Mouse (Mus musculus): ENCODE measurements around the gene Gng8. TPM values are rescaled to one million over a fixed set of nuclear protein-coding genes. Genes with fewer than 3 reads are reported as not detected.

The Gng8 gene
- total and polyA plus RNA-seq, 3 experiments, result 0.39 to 2.2 TPM; not detected in 1

DNA sequence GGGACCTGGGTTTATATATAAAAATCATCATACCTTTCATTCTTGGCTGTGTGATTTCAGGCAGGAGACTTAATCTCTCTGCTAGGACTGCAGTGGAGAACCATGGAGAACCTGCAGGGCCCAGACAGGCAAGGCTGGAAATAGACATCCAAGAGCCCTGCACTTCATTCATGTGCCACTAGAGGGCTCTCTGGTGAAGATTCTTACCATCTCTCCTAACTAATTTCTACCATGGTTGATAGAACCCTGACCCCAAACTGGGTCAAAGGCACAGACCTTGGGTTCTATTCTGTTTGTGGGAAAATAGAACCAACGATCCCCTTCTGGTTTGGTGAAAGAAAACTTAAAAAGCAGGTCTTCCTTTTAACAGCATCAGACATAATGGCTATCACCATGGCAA, 39.3 kb downstream of the Gng8 start:
- Histone ChIP-seq H3K9me3 (replicated peaks; ENCODE audit: insufficient read depth, low read length) (no peaks in the 10 kb centered on the region), H3K9ac (ENCODE audit: control insufficient read depth, low read depth, low read length, poor library complexity, severe bottlenecking) (no peak overlapping the region), H3K27me3 (ENCODE audit: control insufficient read depth in 1 of 2, insufficient read depth in 2 of 2, low read length in 2 of 2) (no peaks in the 10 kb centered on the region), H3K4me1 (ENCODE audit: control insufficient read depth in 1 of 2, insufficient read depth in 2 of 2, low read length in 2 of 2) (no peaks in the 10 kb centered on the region; a peak in 1 of 4 replicates), H3K4me3 (ENCODE audit: control insufficient read depth in 1 of 2, insufficient read depth in 1 of 2, low read depth in 2 of 2, low read length in 2 of 2) (no peak overlapping the region), H3K27ac (ENCODE audit: control insufficient read depth, low read depth, low read length) (no peak overlapping the region), H3K36me3 (ENCODE audit: control insufficient read depth in 1 of 2, insufficient read depth in 2 of 2, low read length in 2 of 2) (no peaks in the 10 kb centered on the region), H3K79me2 (ENCODE audit: control insufficient read depth, insufficient read depth, low read length, poor library complexity) (no peaks in the 10 kb centered on the region)
- DNase-seq (ENCODE audit: low read depth, low spot score), result peak; percentile 79
- TF ChIP-seq CTCF (IDR thresholded peaks at IDR 0.05 in 2 of 3, conservative IDR thresholded peaks at IDR 0.05 in 1 of 3; ENCODE audit: control insufficient read depth in 1 of 3, insufficient read depth in 1 of 3, low read depth in 2 of 3, low read length in 3 of 3, poor library complexity in 1 of 3, severe bottlenecking in 1 of 3) (peak; percentile 56 to 88 (median 76)), RAD21 (IDR thresholded peaks at IDR 0.05; ENCODE audit: low read depth, low read length) (peak; percentile 26), SMC3 (IDR thresholded peaks at IDR 0.05; ENCODE audit: low read depth, low read length) (peak; percentile 56), NRF1 (IDR thresholded peaks at IDR 0.05; ENCODE audit: insufficient read depth, low read depth, low read length, poor library complexity, severe bottlenecking) (no peak)

DNA sequence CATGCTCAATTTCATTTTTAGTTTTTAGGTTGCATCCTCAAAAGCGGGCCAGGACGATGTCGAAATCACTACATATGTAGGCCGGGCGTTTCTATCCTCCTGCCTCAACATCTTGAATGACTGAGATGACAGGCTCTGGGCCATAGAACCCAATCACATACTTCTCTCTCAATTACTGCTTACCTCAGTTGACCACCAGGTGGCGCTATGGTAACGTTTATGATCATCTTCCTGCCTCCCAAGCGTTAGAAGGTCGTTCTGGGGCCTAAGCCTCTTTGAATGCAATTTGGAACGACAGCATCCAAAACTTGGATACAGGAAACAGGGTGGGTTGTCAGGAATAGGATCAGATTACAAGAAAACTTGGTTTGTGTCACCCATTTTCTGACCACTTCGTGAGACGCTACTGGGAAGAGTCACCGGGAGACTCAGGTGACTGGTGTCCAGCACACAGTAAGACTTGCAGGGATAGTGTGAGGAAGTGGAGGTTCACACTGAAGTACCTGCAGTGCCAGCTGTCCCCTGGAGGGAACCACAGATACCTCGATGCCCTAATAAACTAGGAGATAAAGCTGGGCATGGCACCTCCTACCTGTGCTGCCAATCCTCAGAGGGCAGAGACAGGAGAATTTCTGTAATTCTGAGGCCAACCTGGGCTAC, 40.5 kb downstream of the Gng8 start:
- TF ChIP-seq CTCF (IDR thresholded peaks at IDR 0.05 in 2 of 3, conservative IDR thresholded peaks at IDR 0.05 in 1 of 3; ENCODE audit: control insufficient read depth in 1 of 3, insufficient read depth in 1 of 3, low read depth in 2 of 3, low read length in 3 of 3, poor library complexity in 1 of 3, severe bottlenecking in 1 of 3) (peak; percentile 70 to 98 (median 77)), RAD21 (IDR thresholded peaks at IDR 0.05; ENCODE audit: low read depth, low read length) (peak; percentile 93), ZC3H11A (IDR thresholded peaks at IDR 0.05; ENCODE audit: low read depth, low read length) (peak; percentile 87), SIN3A (IDR thresholded peaks at IDR 0.05; ENCODE audit: low read length) (peak; percentile 56; the same call in 1 of the 2 replicates), JUND (IDR thresholded peaks at IDR 0.05; ENCODE audit: low read depth, low read length) (no peak), CHD2 (IDR thresholded peaks at IDR 0.05; ENCODE audit: low read length) (no peak), SMC3 (IDR thresholded peaks at IDR 0.05; ENCODE audit: low read depth, low read length) (peak; percentile 89)
- H3K79me2 ChIP-seq (ENCODE audit: control insufficient read depth, insufficient read depth, low read length, poor library complexity), result no peaks in the 10 kb centered on the region
- H3K4me3 ChIP-seq (ENCODE audit: control insufficient read depth in 1 of 2, insufficient read depth in 1 of 2, low read depth in 2 of 2, low read length in 2 of 2), result no peak overlapping the region
- H3K9me3 ChIP-seq (replicated peaks; ENCODE audit: insufficient read depth, low read length), result no peaks in the 10 kb centered on the region
- H3K27me3 ChIP-seq (ENCODE audit: control insufficient read depth in 1 of 2, insufficient read depth in 2 of 2, low read length in 2 of 2), result no peaks in the 10 kb centered on the region
- no peak overlapping the region for H3K27ac ChIP-seq (ENCODE audit: control insufficient read depth, low read depth, low read length)
- no peak overlapping the region for H3K9ac ChIP-seq (ENCODE audit: control insufficient read depth, low read depth, low read length, poor library complexity, severe bottlenecking)
- H3K4me1 ChIP-seq (ENCODE audit: control insufficient read depth in 1 of 2, insufficient read depth in 2 of 2, low read length in 2 of 2), result no peaks in the 10 kb centered on the region; a peak in 1 of 4 replicates
- H3K36me3 ChIP-seq (ENCODE audit: control insufficient read depth in 1 of 2, insufficient read depth in 2 of 2, low read length in 2 of 2), result no peaks in the 10 kb centered on the region
- peak; percentile 93 for DNase-seq (ENCODE audit: low read depth, low spot score)

DNA sequence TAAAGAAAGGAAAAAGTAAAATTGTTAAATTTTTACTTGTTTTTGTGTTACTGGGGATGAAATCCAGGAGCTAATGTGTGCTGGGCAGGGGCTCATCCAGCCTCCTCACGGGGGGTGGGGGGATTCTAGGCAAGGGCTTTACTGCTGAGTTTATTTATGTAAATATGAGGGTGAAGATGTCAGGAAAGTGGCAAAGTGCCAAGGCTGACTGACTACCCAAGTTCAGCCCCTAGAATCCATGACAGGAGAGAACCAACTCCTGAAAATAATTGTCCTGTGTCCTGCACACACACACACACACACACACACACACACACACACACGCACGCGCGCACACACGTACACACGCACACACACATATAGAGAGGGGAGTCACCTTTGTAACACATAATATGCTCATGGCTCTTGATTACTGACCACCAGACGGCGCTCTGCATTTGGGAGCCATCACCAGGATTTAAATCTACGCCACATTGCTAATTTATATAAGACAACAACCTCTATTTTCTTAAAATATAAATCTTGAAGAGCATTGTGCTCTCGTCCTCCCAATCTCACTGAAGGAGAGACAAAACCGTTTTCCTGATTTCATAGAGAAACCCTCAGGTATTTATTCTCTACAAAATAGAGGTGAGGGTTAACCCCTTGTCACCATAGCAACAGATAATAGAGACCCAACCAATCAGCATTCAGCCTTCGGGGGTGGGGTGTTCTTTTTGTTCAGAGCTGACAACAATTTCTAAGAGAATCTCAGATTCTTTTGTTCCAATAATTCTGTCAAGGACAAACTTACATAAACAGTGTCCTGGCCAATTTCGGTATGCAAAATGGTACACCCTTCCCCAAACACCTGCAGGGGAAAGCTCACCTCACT, 41.4 kb downstream of the Gng8 start:
- no peaks in the 10 kb centered on the region; a peak in 1 of 4 replicates for H3K4me1 ChIP-seq (ENCODE audit: control insufficient read depth in 1 of 2, insufficient read depth in 2 of 2, low read length in 2 of 2)
- H3K79me2 ChIP-seq (ENCODE audit: control insufficient read depth, insufficient read depth, low read length, poor library complexity), result no peaks in the 10 kb centered on the region
- no peaks in the 10 kb centered on the region for H3K9me3 ChIP-seq (replicated peaks; ENCODE audit: insufficient read depth, low read length)
- DNase-seq (ENCODE audit: low read depth, low spot score), result peak; percentile 83
- no peaks in the 10 kb centered on the region for H3K36me3 ChIP-seq (ENCODE audit: control insufficient read depth in 1 of 2, insufficient read depth in 2 of 2, low read length in 2 of 2)
- H3K9ac ChIP-seq (ENCODE audit: control insufficient read depth, low read depth, low read length, poor library complexity, severe bottlenecking), result no peak overlapping the region
- H3K4me3 ChIP-seq (ENCODE audit: control insufficient read depth in 1 of 2, insufficient read depth in 1 of 2, low read depth in 2 of 2, low read length in 2 of 2), result no peak overlapping the region
- no peak overlapping the region for H3K27ac ChIP-seq (ENCODE audit: control insufficient read depth, low read depth, low read length)
- no peaks in the 10 kb centered on the region for H3K27me3 ChIP-seq (ENCODE audit: control insufficient read depth in 1 of 2, insufficient read depth in 2 of 2, low read length in 2 of 2)
- TF ChIP-seq EP300 (IDR thresholded peaks at IDR 0.05; ENCODE audit: low read depth in 1 of 2, low read length in 2 of 2) (no peak), SIN3A (IDR thresholded peaks at IDR 0.05; ENCODE audit: low read length) (no peak; the same call in 1 of the 2 replicates), POLR2A (IDR thresholded peaks at IDR 0.05; ENCODE audit: control insufficient read depth in 1 of 2, insufficient read depth in 1 of 2, low read depth in 1 of 2, low read length in 2 of 2, poor library complexity in 1 of 2) (no peak), SMC3 (IDR thresholded peaks at IDR 0.05; ENCODE audit: low read depth, low read length) (peak; percentile 90), ELF1 (IDR thresholded peaks at IDR 0.05; ENCODE audit: low read depth, low read length) (no peak), ETS1 (IDR thresholded peaks at IDR 0.05; ENCODE audit: low read depth, low read length) (no peak), KAT2A (conservative IDR thresholded peaks at IDR 0.05; ENCODE audit: low read depth, low read length) (no peak), MYC (IDR thresholded peaks at IDR 0.05; ENCODE audit: low read depth, low read length) (peak; percentile 49; the same call in 1 of the 2 replicates), GABPA (IDR thresholded peaks at IDR 0.05; ENCODE audit: low read depth, low read length) (no peak), UBTF (IDR thresholded peaks at IDR 0.05; ENCODE audit: borderline replicate concordance, insufficient read depth, low read depth, low read length) (no peak), RCOR1 (IDR thresholded peaks at IDR 0.05; ENCODE audit: low read depth, low read length) (0 out of 2 replicates have a peak, but pooled peaks have one; percentile 19), ZKSCAN1 (IDR thresholded peaks at IDR 0.05; ENCODE audit: low read depth, low read length) (no peak), RAD21 (IDR thresholded peaks at IDR 0.05; ENCODE audit: low read depth, low read length) (peak; percentile 45), CTCF (IDR thresholded peaks at IDR 0.05 in 2 of 3, conservative IDR thresholded peaks at IDR 0.05 in 1 of 3; ENCODE audit: control insufficient read depth in 1 of 3, insufficient read depth in 1 of 3, low read depth in 2 of 3, low read length in 3 of 3, poor library complexity in 1 of 3, severe bottlenecking in 1 of 3) (peak; percentile 77 to 86 (median 86)), GATA1 (IDR thresholded peaks at IDR 0.05; ENCODE audit: low read depth, low read length) (no peak), MXI1 (IDR thresholded peaks at IDR 0.05; ENCODE audit: low read depth, low read length) (no peak)

Measured in MEL (cell line).